Mouse (Mus musculus) lung, postnatal 14 days (tissue): ENCODE results near the gene Slc5a10.
"Not testable (repeated sequence)": the region's sequence is repeated elsewhere in the genome, so short reads cannot be mapped to it uniquely, and the experiment has no call there.

ENCODE experiments used
- DNase-seq: peaks from one replicate; pipeline ENCODE4 v3.0.0; 2021

Gene Slc5a10

DNA sequence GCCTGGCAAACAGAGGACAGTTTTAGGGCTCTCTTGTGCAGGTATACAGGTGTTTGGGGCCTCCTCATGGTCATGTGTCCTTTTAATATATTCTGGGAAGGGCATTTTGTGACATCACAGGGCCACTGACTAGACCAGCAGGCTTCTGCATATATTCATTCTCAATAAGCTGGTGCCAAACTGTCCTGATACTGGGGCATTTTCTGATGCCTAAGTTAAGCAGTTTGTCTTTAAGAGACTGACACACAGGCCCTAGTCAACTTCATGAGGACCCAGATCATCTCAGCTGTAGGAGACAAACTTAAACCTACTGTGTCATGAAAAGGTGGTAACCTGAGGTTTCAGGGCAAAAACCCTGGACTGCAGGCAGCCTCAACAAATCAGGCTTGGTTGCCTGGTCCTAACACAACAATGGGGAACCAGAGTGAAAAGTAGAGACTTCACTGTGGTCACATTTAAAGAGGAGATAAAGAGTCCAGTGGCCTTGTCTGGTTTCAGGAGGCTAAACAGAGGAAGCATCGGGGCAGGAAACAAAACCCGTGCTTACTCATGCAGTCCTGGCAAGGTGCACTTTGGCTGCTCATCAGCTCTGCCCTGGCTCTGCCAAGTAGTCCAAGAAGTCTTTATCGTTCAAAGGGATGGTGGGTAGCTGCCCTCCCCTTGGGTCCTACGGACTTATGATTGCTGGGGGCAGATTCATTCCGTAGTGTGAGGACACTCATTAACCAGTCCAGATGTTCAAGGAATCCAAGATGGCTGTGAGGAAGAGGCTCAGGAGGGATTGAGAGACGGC, 72.5 kb downstream of the Slc5a10 start:
- DNase-seq, result no peak

DNA sequence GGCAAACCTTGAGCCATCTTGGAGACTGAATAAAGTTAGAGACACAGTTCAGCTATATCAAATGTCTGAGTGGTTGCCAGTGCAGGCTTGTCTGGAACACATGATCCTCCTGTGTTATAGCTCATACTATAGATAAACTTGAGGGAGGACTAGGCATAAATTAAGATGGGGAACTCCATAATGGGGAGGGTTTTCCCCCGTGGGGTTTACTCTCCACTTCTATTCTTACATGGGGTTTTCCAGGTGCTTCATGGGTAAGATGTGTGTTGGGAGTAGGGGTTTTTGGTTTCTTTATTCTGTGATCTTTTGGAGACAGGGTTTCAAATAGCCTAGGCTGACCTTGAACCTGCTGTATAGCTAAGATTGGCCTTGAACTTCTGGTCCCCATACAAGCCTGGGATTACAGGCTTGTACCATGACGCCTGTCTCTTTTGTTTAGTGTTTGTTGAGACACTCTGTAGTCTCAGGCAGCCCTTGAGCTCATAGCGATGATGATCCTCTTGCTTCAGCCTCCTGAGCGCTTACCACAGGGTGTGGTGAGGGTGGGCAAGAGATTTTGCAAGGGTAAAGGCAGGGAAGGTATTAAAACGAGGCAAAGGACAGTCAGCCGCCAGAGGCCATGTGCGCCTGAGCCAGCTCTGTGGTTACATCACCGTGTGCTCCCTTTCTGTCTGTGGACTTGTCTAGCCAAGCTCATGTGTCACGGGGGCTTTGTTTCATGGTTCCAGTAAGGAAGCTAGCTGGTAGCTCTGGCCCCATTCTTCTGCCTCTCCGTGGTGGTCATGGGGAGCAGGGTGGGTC, 73.3 kb downstream of the Slc5a10 start:
- no peak for DNase-seq

DNA sequence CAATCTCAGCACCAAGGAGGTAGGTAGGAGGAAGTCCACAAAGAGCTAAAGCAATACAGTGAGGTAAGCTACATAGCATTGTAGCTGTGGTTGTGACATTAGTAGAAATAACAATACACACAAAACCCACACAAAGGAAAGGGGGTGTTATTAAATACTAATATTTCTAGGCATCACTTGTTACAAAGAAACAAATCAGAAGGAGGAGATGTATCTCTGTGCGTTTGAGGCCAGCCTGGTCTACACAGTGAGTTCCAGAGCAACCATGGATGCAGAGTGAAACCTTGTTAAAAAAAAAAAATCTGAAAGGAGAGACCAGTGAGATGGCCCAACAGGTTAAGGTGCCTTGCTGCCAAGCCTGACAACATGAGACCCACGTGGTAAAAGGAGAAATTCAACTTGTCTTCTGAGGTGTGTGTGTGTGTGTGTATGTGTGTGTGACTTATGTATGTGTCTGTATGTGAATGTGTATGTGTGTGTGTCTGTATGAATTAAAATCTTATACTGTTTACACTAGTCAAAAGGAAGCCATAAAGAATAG, 74.1 kb downstream of the Slc5a10 start:
- no peak for DNase-seq

DNA sequence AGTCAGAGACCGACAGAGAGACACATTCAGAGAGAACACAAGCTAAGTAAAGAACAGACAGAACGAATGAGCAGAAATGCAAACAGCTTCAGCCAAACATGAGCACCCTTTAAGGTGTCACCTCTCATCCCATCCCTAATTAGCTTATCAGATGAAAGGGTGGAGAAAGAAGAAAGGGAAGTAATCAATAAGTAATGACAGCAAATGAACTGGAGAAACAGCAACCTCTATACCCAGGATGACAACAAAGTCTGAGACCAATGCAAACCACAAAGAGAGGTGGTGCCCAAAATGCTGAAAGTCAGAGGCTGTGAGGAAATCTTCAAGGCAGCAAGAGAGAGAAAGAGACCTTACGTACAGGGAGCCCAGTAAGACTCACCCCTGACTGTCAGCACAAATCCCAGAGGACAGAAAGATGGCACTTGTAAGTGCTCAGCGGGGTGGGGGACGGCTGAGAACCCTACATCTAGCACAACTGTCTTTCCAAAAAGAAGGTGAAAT, 75.2 kb downstream of the Slc5a10 start:
- DNase-seq, result no peak

DNA sequence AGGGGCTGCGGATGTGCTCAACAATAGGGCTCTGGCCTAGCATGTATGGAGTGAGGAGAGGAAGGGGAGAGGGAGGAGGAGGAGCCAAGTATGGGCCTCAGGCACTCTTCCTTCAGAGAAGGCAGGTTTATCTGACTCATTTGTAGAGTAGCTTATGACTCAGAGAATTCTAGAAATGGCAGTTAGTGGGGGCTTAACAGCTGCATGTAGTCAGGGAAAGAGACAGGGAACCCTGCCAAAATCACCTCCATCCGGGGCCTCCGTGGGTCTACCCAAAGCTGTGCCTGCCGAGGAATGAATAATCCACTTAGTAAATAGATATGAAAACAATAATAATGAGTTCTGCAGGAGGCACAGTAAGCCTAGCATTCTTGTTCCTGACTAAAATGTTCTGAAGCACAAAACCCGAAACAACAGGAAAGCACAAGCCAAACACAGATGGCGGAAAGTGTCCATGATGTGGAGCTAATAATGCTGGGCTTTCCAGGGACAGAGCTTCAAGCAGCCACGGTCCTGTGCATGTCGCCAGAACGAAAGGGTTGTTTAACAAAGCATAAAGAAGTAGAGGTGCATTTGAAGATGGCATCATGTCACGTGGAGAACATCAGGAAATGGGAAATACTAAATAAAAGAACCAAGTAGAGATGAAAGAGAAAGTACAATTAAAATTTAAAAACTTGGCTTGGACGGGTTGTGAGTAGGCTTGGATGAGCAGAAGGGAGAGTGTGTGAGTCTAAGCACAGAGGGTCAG, 75.9 kb downstream of the Slc5a10 start:
- DNase-seq, result peak; percentile 32

DNA sequence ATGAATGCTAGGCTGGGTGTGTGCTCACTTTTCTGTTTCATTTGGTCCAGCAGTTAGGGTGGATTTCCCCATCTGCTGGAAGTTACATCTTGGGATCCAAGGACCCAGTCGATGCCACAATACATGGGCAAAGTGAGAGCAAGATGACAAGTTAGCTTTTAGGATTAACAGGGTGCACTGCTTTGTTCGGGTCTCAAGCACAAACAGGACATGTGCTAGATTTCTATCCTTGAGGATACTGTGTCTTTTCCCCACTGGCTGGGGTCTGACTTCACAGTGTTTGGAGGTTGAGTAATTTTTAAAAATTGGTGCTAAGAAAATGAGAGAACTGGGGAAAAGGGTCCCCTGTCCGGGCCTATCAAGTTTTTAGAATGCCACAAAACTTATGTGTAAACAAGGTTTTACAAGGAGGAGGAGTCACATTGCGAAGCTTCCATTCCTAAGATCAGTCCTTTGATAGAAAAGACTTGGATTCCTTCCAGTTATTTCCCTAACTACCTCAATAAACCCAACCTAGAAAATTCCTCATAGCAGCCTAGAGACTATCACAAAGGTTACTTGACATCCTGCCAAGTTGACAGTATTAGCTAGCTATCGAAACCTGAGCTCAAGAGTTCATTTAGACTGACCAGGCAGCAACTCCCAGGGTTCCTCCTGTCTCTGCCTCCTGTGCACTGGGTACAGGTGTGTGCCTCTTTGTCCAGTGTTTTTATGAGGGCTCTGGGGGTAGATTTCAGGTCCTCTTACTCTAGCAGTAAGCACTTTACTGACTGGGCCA, 77.3 kb downstream of the Slc5a10 start:
- DNase-seq, result no peak

DNA sequence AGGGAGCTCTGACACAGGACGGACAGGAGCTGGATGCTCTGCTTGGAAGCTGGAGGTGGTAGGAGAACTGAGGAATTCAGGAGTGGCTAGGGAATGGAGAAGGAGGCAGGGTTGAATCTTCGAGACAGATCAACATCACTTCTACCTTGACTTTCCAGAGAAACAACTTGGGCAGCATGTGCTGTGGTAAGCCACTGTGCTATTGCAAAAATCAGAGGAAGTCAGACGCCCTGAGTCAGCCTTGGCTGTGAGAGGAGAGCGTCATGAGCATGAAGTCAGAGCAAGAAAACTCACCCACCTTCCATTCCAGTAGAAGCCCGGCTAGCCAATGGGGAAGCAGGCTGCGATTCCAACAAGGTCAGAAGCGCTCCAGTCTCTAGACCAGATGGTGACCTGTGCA, 78.5 kb downstream of the Slc5a10 start:
- no peak for DNase-seq

DNA sequence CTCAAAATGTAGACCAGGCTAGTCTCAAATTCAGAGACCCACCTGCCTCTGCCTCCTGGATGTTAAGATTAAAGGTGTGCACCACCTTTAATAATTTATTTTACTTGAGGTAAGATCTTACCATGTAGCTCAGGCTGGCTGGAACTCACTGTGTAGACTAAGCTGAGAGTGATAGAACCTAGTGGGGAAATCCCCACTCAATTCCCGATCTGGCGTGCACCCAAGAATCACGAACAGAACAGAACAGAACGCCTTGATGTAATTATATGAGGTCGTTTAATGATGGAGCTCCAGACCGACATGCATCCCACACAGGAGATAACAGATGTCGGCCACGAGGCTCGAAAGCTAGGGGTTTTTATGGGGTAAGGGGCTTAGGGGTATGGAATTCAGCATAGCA, 80.0 kb downstream of the Slc5a10 start:
- not testable (repeated sequence) for DNase-seq

DNA sequence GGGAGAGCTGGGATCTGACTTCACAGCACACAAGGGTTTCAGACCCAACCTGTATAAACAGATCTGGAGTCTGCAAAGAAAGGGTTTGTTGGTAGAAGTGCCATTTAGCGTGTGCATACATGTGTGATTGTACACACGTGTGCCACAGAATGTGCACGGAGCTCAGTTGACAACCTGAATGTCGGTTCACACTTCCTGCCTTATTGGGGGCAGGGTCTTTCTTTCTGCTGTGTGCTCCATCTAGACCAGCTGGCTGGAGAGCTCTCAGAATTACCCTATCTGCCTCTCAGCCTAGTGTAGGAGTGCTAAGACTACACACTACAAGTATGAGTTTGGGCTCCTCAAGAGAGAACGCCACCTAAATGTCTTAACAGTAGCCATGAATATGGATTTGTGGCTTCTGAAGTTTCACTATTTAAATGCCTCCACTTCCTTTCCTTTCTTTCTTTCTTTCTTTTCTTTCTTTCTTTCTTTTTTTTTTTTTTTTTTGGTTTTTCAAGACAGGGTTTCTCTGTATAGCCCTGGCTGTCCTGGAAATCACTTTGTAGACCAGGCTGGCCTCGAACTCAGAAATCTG, 80.9 kb downstream of the Slc5a10 start:
- no peak for DNase-seq

DNA sequence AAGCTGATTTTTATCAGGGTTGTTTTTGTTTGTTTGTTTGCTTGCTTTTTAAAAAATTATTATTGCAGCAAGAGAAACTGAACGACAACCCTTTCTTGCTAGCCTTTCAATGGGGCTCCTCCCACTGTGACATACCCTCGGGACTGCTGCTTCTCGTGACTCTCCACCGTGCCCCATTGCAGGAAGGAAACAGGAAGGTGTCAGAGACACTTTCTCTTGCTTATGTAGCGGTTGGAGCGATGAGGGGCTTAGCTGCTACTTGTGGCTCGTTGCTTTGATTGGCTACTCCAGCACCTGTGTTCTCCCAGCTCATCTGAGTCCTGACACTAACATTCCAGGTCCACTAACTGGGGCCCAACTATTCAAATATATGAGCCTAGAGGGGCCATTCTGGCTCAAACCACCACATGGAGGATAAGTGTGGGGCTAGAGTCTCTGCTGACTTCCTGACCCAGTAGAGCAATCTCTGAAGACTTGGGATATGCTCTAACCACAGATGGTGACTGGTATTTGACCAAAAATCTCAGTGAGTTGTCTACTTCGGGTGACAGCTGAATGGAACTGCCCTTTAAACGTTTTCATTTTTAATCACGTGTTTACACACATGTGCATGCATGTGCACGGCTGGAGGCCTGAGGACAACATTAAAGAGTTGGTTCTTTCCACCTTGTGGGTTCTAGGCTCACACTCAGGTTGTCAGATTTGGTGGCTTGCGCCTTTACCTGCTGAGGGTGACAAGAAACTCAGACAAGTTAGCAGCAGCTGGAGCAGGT, 81.7 kb downstream of the Slc5a10 start:
- DNase-seq, result no peak

DNA sequence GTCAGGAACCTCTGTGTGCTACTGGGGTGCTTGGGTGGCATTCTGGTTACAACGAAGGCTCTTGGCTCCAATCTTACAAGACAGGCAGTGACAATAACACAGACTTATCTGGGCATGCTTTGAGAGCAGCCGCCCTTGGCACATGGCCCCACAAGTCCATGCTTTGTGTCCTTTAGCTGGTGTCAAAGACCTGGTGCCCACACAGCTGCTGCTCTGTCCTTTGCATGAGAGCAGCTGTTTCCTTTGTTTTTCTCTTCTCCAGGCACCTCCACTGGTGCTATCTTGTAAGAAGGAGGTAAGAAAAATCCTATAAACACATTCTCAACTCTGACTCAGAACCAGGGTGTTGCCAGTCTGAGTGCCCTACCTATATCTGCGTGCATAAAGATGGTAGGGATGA, 82.8 kb downstream of the Slc5a10 start:
- no peak for DNase-seq

DNA sequence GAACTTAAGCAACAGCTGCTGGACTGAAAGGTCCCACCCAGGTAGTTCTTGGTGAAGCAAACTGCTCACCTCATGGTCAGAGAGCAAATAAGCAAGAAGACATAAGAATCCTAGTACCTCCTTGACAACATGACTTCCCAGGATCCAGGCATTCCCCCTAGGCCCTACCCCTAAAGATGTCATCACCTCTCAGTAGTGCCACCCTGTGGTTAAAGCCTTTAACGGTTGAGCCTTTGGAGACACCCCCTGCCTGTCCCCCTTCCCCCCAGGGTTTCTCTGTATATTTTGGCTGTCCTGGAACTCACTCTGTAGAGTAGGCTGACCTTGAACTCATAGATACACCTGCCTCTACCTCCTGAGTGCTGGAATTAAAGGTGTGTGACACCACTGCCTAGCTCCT, 83.2 kb downstream of the Slc5a10 start:
- DNase-seq, result no peak

DNA sequence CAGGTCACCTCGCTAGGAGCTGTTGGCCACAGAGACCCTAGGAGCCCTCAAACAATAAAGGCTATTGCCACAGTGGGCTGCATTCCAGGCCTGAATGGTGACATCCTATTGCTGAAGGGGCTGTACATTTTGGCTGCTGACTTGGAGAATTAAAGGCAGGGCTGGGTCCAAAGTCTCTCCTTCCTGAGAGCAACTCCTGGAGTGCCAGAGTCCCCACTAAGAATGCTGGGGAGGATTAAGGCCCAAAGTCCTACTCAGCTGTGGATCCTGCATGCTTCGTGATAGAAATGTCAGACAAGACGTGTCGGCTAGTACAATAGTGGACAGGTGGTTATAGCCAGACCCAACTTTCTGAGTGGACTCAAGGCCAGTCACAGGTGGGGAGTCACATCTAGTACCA, 84.3 kb downstream of the Slc5a10 start:
- DNase-seq, result not testable (repeated sequence)

DNA sequence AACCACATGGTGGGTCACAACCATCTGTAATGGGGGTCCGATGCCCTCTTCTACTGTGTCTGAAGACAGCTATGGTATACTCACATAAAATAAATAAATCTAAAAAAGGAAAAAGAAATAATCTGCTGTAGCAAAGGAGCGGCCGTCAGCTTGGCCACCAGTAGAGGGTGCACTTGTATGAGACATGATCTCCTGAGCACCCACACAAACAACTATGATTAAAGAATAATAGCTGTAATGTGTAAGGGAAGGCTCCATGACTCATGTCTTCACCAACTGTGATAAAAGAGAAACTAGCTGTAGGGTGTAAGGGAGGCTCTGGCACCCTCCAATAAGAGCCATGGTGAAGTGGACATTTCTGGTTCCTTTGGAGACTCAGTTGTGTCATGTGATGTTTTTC, 91.0 kb downstream of the Slc5a10 start:
- no peak for DNase-seq

DNA sequence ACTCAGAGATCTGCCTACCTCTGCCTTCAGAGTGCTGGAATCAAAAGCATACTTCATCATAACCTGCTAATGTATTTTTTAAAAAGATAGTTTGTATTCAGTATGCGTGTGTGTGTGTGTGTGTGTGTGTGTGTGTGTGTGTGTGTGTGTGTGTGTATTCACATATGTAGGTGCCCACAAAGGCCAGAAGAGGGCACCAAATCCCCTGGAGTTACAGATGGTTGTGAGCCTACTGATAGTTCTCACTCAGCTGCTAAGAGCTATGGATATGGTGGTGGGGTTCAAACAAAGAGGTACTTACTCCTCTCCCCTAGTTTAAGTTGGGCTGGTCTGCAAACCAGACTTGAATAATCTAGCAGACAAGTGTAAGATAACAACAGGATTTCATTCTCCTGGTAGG, 94.1 kb downstream of the Slc5a10 start:
- no peak for DNase-seq

DNA sequence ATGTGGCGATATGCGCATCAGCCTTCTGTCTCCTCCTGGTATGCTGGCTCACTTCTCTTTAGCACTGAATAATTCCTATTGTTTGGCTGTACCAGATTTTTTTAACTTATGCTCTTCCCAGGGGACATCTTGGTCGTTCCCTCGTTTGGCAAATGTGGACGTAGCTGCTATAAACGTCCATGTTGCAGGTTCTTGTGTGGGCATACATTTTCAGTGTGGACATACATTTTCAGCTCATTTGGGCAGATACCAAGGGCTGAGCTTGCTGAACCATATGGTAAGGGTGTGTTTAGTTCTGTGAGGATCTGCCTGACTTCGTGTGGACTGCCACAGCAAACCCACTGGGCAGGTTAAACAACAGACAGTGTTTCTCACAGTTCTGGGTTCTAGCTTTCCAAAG, 95.5 kb downstream of the Slc5a10 start:
- DNase-seq, result no peak
